Mouse (Mus musculus): ENCODE data around the gene Bst2.

The Bst2 gene

GRCm38 (mm10) chr8:71567587-71567986 lies 30.3 kb upstream of the Bst2 start:
- no peak for DNase-seq (ENCODE audit: low read depth, low spot score)

GRCm38 (mm10) chr8:71566501-71566900 lies 29.2 kb upstream of the Bst2 start, which contains the start of gene Nxnl1:
Gene Nxnl1, minus strand, starts transcription at chr8:71566601.
- no peak for DNase-seq (ENCODE audit: low read depth, low spot score)
- H3K27me3 ChIP-seq (ENCODE audit: control insufficient read depth, insufficient read depth, low read length, poor library complexity, severe bottlenecking), result no peaks in the 10 kb centered on the region
- H3K36me3 ChIP-seq (ENCODE audit: control insufficient read depth, insufficient read depth, low read length, poor library complexity, severe bottlenecking), result no peaks in the 10 kb centered on the region

More at GRCm38 (mm10) chr8:71567587-71567986, 30.3 kb upstream of the Bst2 start:
- Histone ChIP-seq H3K27me3 (ENCODE audit: control insufficient read depth, insufficient read depth, low read length, poor library complexity, severe bottlenecking) (no peaks in the 10 kb centered on the region), H3K36me3 (ENCODE audit: control insufficient read depth, insufficient read depth, low read length, poor library complexity, severe bottlenecking) (no peaks in the 10 kb centered on the region)

- no peaks in the 10 kb centered on the region for H3K36me3 ChIP-seq (ENCODE audit: control insufficient read depth, insufficient read depth, low read length, poor library complexity, severe bottlenecking)
- no peak for DNase-seq (ENCODE audit: low read depth, low spot score)
- no peaks in the 10 kb centered on the region for H3K27me3 ChIP-seq (ENCODE audit: control insufficient read depth, insufficient read depth, low read length, poor library complexity, severe bottlenecking)
These were observed 26.7 kb upstream of the Bst2 start for GRCm38 (mm10) chr8:71563992-71564391.

GRCm38 (mm10) chr8:71562751-71563150 lies 25.5 kb upstream of the Bst2 start:
- no peaks in the 10 kb centered on the region for H3K36me3 ChIP-seq (ENCODE audit: control insufficient read depth, insufficient read depth, low read length, poor library complexity, severe bottlenecking)
- H3K27me3 ChIP-seq (ENCODE audit: control insufficient read depth, insufficient read depth, low read length, poor library complexity, severe bottlenecking), result no peaks in the 10 kb centered on the region
- DNase-seq (ENCODE audit: low read depth, low spot score), result peak; percentile 86

GRCm38 (mm10) chr8:71561401-71561800 lies 24.1 kb upstream of the Bst2 start:
- DNase-seq (ENCODE audit: low read depth, low spot score), result peak; percentile 91
- H3K36me3 ChIP-seq (ENCODE audit: control insufficient read depth, insufficient read depth, low read length, poor library complexity, severe bottlenecking), result no peaks in the 10 kb centered on the region
- no peaks in the 10 kb centered on the region for H3K27me3 ChIP-seq (ENCODE audit: control insufficient read depth, insufficient read depth, low read length, poor library complexity, severe bottlenecking)

- no peak for DNase-seq (ENCODE audit: low read depth, low spot score)
- Histone ChIP-seq H3K27me3 (ENCODE audit: control insufficient read depth, insufficient read depth, low read length, poor library complexity, severe bottlenecking) (no peaks in the 10 kb centered on the region), H3K36me3 (ENCODE audit: control insufficient read depth, insufficient read depth, low read length, poor library complexity, severe bottlenecking) (no peaks in the 10 kb centered on the region)
These were observed 23.5 kb upstream of the Bst2 start for GRCm38 (mm10) chr8:71560765-71561164.

GRCm38 (mm10) chr8:71560071-71560470 lies 22.8 kb upstream of the Bst2 start:
- no peak for DNase-seq (ENCODE audit: low read depth, low spot score)
- Histone ChIP-seq H3K36me3 (ENCODE audit: control insufficient read depth, insufficient read depth, low read length, poor library complexity, severe bottlenecking) (no peaks in the 10 kb centered on the region), H3K27me3 (ENCODE audit: control insufficient read depth, insufficient read depth, low read length, poor library complexity, severe bottlenecking) (no peaks in the 10 kb centered on the region)

GRCm38 (mm10) chr8:71558958-71559690 lies 21.9 kb upstream of the Bst2 start:
- peak; percentile 86 for DNase-seq (ENCODE audit: low read depth, low spot score)
- Histone ChIP-seq H3K36me3 (ENCODE audit: control insufficient read depth, insufficient read depth, low read length, poor library complexity, severe bottlenecking) (no peaks in the 10 kb centered on the region), H3K27me3 (ENCODE audit: control insufficient read depth, insufficient read depth, low read length, poor library complexity, severe bottlenecking) (no peaks in the 10 kb centered on the region)

- Histone ChIP-seq H3K36me3 (ENCODE audit: control insufficient read depth, insufficient read depth, low read length, poor library complexity, severe bottlenecking) (no peaks in the 10 kb centered on the region), H3K27me3 (ENCODE audit: control insufficient read depth, insufficient read depth, low read length, poor library complexity, severe bottlenecking) (no peaks in the 10 kb centered on the region)
- peak; percentile 32 for DNase-seq (ENCODE audit: low read depth, low spot score)
These were observed 21.1 kb upstream of the Bst2 start, which contains the start of gene Tmem221 for GRCm38 (mm10) chr8:71558071-71558957. Gene Tmem221, minus strand, starts transcription at chr8:71558871.

- no peaks in the 10 kb centered on the region for H3K27me3 ChIP-seq (ENCODE audit: control insufficient read depth, insufficient read depth, low read length, poor library complexity, severe bottlenecking)
- no peak for DNase-seq (ENCODE audit: low read depth, low spot score)
- no peaks in the 10 kb centered on the region for H3K36me3 ChIP-seq (ENCODE audit: control insufficient read depth, insufficient read depth, low read length, poor library complexity, severe bottlenecking)
These were observed 17.4 kb upstream of the Bst2 start for GRCm38 (mm10) chr8:71554644-71555043.

- no peaks in the 10 kb centered on the region for H3K27me3 ChIP-seq (ENCODE audit: control insufficient read depth, insufficient read depth, low read length, poor library complexity, severe bottlenecking)
- H3K36me3 ChIP-seq (ENCODE audit: control insufficient read depth, insufficient read depth, low read length, poor library complexity, severe bottlenecking), result no peaks in the 10 kb centered on the region
- no peak for DNase-seq (ENCODE audit: low read depth, low spot score)
These were observed 16.7 kb upstream of the Bst2 start for GRCm38 (mm10) chr8:71554001-71554400.

GRCm38 (mm10) chr8:71552770-71553169 lies 15.5 kb upstream of the Bst2 start:
- H3K36me3 ChIP-seq (ENCODE audit: control insufficient read depth, insufficient read depth, low read length, poor library complexity, severe bottlenecking), result peaks cover 1% of the 10 kb centered on the region
- no peak for DNase-seq (ENCODE audit: low read depth, low spot score)
- no peaks in the 10 kb centered on the region for H3K27me3 ChIP-seq (ENCODE audit: control insufficient read depth, insufficient read depth, low read length, poor library complexity, severe bottlenecking)

- no peak for DNase-seq (ENCODE audit: low read depth, low spot score)
- Histone ChIP-seq H3K27me3 (ENCODE audit: control insufficient read depth, insufficient read depth, low read length, poor library complexity, severe bottlenecking) (no peaks in the 10 kb centered on the region), H3K36me3 (ENCODE audit: control insufficient read depth, insufficient read depth, low read length, poor library complexity, severe bottlenecking) (peaks cover 5% of the 10 kb centered on the region)
These were observed 13.5 kb upstream of the Bst2 start for GRCm38 (mm10) chr8:71550754-71551153.

- Histone ChIP-seq H3K36me3 (ENCODE audit: control insufficient read depth, insufficient read depth, low read length, poor library complexity, severe bottlenecking) (peaks cover 9% of the 10 kb centered on the region), H3K27me3 (ENCODE audit: control insufficient read depth, insufficient read depth, low read length, poor library complexity, severe bottlenecking) (no peaks in the 10 kb centered on the region)
- DNase-seq (ENCODE audit: low read depth, low spot score), result no peak
These were observed 10.3 kb upstream of the Bst2 start for GRCm38 (mm10) chr8:71547590-71547989.

GRCm38 (mm10) chr8:71545053-71545452 lies 7.8 kb upstream of the Bst2 start:
- Histone ChIP-seq H3K27me3 (ENCODE audit: control insufficient read depth, insufficient read depth, low read length, poor library complexity, severe bottlenecking) (no peaks in the 10 kb centered on the region), H3K36me3 (ENCODE audit: control insufficient read depth, insufficient read depth, low read length, poor library complexity, severe bottlenecking) (peaks cover 9% of the 10 kb centered on the region)
- no peak for DNase-seq (ENCODE audit: low read depth, low spot score)
